Mouse (Mus musculus) CH12.LX (cell line): ENCODE data around the gene Hectd2.

ENCODE experiments used
- MEF2A ChIP-seq: IDR thresholded peaks from 2 replicates; pipeline ENCODE4 v1.6.1; 2014; ENCODE audit warnings: low read depth, mild to moderate bottlenecking, inconsistent platforms, low read length, improper control_type of control experiment, borderline replicate concordance
- POLR2A ChIP-seq: IDR thresholded peaks from 2 replicates; pipeline ENCODE4 v1.6.1; 2011; ENCODE audit warnings: low read depth, mild to moderate bottlenecking, improper control_type of control experiment, low read length
- ZNF384 ChIP-seq: IDR thresholded peaks from 2 replicates; pipeline ENCODE4 v1.6.1; 2012; ENCODE audit warnings: low read depth, low read length, improper control_type of control experiment, inconsistent platforms

GRCm38 (mm10) chr19:36535878-36536277, 18.6 kb upstream of the Hectd2 start:
- no peak for TF ChIP-seq MEF2A
- TF ChIP-seq POLR2A: no peak
- no peak for TF ChIP-seq ZNF384
